Mouse (Mus musculus): ENCODE measurements at regions not wholly inside any gene's neighbourhood (a gene's known extent, or its start where the extent isn't known, plus 50 kb on each side); places are given as distances from the start of the nearest gene placed in this dataset.

- Histone ChIP-seq H3K36me3 (ENCODE audit: control insufficient read depth, insufficient read depth, low read length) (no peaks in the 10 kb centered on the region), H3K4me3 (no peak overlapping the region), H3K27ac (no peak overlapping the region), H3K27me3 (ENCODE audit: control insufficient read depth, insufficient read depth, low read length) (no peaks in the 10 kb centered on the region), H3K9ac (ENCODE audit: low read depth, low read length) (no peak overlapping the region), H3K4me1 (ENCODE audit: control insufficient read depth, insufficient read depth, low read length) (no peaks in the 10 kb centered on the region), H3K79me2 (replicated peaks; ENCODE audit: control insufficient read depth, insufficient read depth, low read length) (no peaks in the 10 kb centered on the region)
- 74% methylated on average over 5 of the region's 5 CpGs for WGBS
- no peak for TF ChIP-seq POLR2A (IDR thresholded peaks at IDR 0.05; ENCODE audit: insufficient read depth, low read depth, low read length)
- TF ChIP-seq CTCF (IDR thresholded peaks at IDR 0.05): no peak
- TF ChIP-seq EP300 (IDR thresholded peaks at IDR 0.05; ENCODE audit: insufficient read depth, low read depth, low read length): no peak
- intact Hi-C loops (cut with DNase I): no loop called here
- DNase-seq: no peak
These were observed 626.3 kb downstream of the Tox3 start for GRCm38 (mm10) chr8:89721684-89722305.

- intact Hi-C loops (cut with DNase I): no loop called here
- WGBS: 38% methylated on average over 6 of the region's 6 CpGs
- no peak overlapping the region for H3K27ac ChIP-seq
These were observed 634.3 kb downstream of the Tox3 start for GRCm38 (mm10) chr8:89713880-89714279.

GRCm38 (mm10) chr8:89707341-89707928, 640.7 kb downstream of the Tox3 start:
- TF ChIP-seq CTCF (IDR thresholded peaks at IDR 0.05): no peak
- H3K79me2 ChIP-seq (replicated peaks; ENCODE audit: control insufficient read depth, insufficient read depth, low read length): no peaks in the 10 kb centered on the region
- DNase-seq: no peak
- intact Hi-C loops (cut with DNase I): no loop called here
- 34% methylated on average over 5 of the region's 5 CpGs for WGBS
- no peak overlapping the region for H3K9ac ChIP-seq (ENCODE audit: low read depth, low read length)
- no peak overlapping the region for H3K27ac ChIP-seq
- no peaks in the 10 kb centered on the region for H3K27me3 ChIP-seq (ENCODE audit: control insufficient read depth, insufficient read depth, low read length)
- H3K36me3 ChIP-seq (ENCODE audit: control insufficient read depth, insufficient read depth, low read length): no peaks in the 10 kb centered on the region
- H3K4me3 ChIP-seq: no peak overlapping the region
- H3K4me1 ChIP-seq (ENCODE audit: control insufficient read depth, insufficient read depth, low read length): no peaks in the 10 kb centered on the region

More at GRCm38 (mm10) chr8:89713880-89714279, 634.3 kb downstream of the Tox3 start:
- no peak for DNase-seq
- H3K9ac ChIP-seq (ENCODE audit: low read depth, low read length): no peak overlapping the region
- H3K4me1 ChIP-seq (ENCODE audit: control insufficient read depth, insufficient read depth, low read length): no peaks in the 10 kb centered on the region
- H3K27me3 ChIP-seq (ENCODE audit: control insufficient read depth, insufficient read depth, low read length): no peaks in the 10 kb centered on the region
- TF ChIP-seq POLR2A (IDR thresholded peaks at IDR 0.05; ENCODE audit: insufficient read depth, low read depth, low read length) (no peak), CTCF (IDR thresholded peaks at IDR 0.05) (no peak), EP300 (IDR thresholded peaks at IDR 0.05; ENCODE audit: insufficient read depth, low read depth, low read length) (no peak)
- no peaks in the 10 kb centered on the region for H3K79me2 ChIP-seq (replicated peaks; ENCODE audit: control insufficient read depth, insufficient read depth, low read length)
- H3K4me3 ChIP-seq: no peak overlapping the region
- no peaks in the 10 kb centered on the region for H3K36me3 ChIP-seq (ENCODE audit: control insufficient read depth, insufficient read depth, low read length)

DNA sequence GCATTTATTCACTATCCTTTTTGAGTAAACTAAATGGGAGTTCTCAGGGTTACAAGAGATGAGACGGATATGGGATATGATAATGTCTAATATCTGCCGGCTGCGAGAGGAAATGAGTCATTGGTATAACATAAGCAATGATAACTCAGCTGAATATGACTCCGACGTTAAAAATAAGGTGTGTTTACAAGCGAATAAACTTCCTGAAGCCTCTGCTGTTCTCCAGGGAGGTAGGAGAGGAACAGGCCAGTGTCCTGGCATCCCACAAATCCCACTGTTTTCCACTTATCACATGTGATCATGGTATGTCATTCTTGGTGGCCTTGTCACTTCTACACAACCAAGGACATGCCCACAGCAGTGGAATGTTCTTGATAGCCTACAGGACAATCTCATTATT, 641.7 kb upstream of the Sall1 start:
- no peaks in the 10 kb centered on the region for H3K36me3 ChIP-seq (ENCODE audit: control insufficient read depth, insufficient read depth, low read length)
- H3K27me3 ChIP-seq (ENCODE audit: control insufficient read depth, insufficient read depth, low read length): no peaks in the 10 kb centered on the region
- no peak for DNase-seq
- no peak overlapping the region for H3K4me3 ChIP-seq
- H3K27ac ChIP-seq: no peak overlapping the region
- intact Hi-C loops (cut with DNase I): no loop called here
- no peaks in the 10 kb centered on the region for H3K4me1 ChIP-seq (ENCODE audit: control insufficient read depth, insufficient read depth, low read length)
- H3K9ac ChIP-seq (ENCODE audit: low read depth, low read length): no peak overlapping the region
- H3K79me2 ChIP-seq (replicated peaks; ENCODE audit: control insufficient read depth, insufficient read depth, low read length): no peaks in the 10 kb centered on the region
- 43% methylated on average over 6 of the region's 6 CpGs for WGBS
- TF ChIP-seq CTCF (IDR thresholded peaks at IDR 0.05) (no peak), POLR2A (IDR thresholded peaks at IDR 0.05; ENCODE audit: insufficient read depth, low read depth, low read length) (no peak), EP300 (IDR thresholded peaks at IDR 0.05; ENCODE audit: insufficient read depth, low read depth, low read length) (no peak)

GRCm38 (mm10) chr8:89680937-89681336, 637.0 kb upstream of the Sall1 start:
- H3K9ac ChIP-seq (ENCODE audit: low read depth, low read length): no peak overlapping the region
- no peaks in the 10 kb centered on the region for H3K79me2 ChIP-seq (replicated peaks; ENCODE audit: control insufficient read depth, insufficient read depth, low read length)
- WGBS: 80% methylated on average over 4 of the region's 4 CpGs
- H3K27ac ChIP-seq: no peak overlapping the region
- intact Hi-C loops (cut with DNase I): no loop called here
- DNase-seq: no peak
- H3K27me3 ChIP-seq (ENCODE audit: control insufficient read depth, insufficient read depth, low read length): no peaks in the 10 kb centered on the region
- H3K36me3 ChIP-seq (ENCODE audit: control insufficient read depth, insufficient read depth, low read length): no peaks in the 10 kb centered on the region
- TF ChIP-seq CTCF (IDR thresholded peaks at IDR 0.05) (no peak), POLR2A (IDR thresholded peaks at IDR 0.05; ENCODE audit: insufficient read depth, low read depth, low read length) (no peak), EP300 (IDR thresholded peaks at IDR 0.05; ENCODE audit: insufficient read depth, low read depth, low read length) (no peak)
- H3K4me3 ChIP-seq: no peak overlapping the region
- H3K4me1 ChIP-seq (ENCODE audit: control insufficient read depth, insufficient read depth, low read length): no peaks in the 10 kb centered on the region

DNA sequence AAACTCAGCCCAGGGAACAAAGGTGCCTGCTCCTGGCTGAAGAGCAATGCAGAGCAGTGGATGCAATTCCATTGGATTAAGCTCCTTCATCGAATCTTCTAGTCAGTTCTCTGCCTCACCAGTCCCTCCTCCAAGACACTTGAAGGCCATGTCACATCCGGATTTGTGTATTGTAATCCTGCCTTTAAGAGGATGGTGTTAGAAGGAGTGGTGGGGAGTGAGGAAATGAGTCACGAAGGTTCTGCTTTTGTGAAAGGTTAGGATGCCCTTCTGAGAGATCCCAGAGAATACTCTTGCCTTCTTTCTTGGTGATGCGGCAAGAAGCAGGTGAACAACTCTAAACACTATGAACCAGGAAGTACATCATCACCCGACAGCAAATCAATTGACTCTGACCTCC, 636.4 kb upstream of the Sall1 start:
- Histone ChIP-seq H3K79me2 (replicated peaks; ENCODE audit: control insufficient read depth, insufficient read depth, low read length) (no peaks in the 10 kb centered on the region), H3K36me3 (ENCODE audit: control insufficient read depth, insufficient read depth, low read length) (no peaks in the 10 kb centered on the region), H3K27me3 (ENCODE audit: control insufficient read depth, insufficient read depth, low read length) (no peaks in the 10 kb centered on the region), H3K27ac (no peak overlapping the region), H3K4me1 (ENCODE audit: control insufficient read depth, insufficient read depth, low read length) (no peaks in the 10 kb centered on the region), H3K4me3 (no peak overlapping the region), H3K9ac (ENCODE audit: low read depth, low read length) (no peak overlapping the region)
- 66% methylated on average over 5 of the region's 5 CpGs for WGBS
- intact Hi-C loops (cut with DNase I): no loop called here
- TF ChIP-seq EP300 (IDR thresholded peaks at IDR 0.05; ENCODE audit: insufficient read depth, low read depth, low read length): no peak
- no peak for TF ChIP-seq CTCF (IDR thresholded peaks at IDR 0.05)
- TF ChIP-seq POLR2A (IDR thresholded peaks at IDR 0.05; ENCODE audit: insufficient read depth, low read depth, low read length): no peak
- DNase-seq: no peak
